Mouse (Mus musculus) limb, embryonic 14.5 days (tissue): ENCODE measurements around the gene Smim23. TPM values are rescaled to one million over a fixed set of nuclear protein-coding genes. Genes with fewer than 3 reads are reported as not detected.

Experiments used
- ATAC-seq: fragments of 200-750 bp; cut with Nextera tagmentation; 2 replicates; pipeline ENCODE4 v1.8.0; 2017; ENCODE audit warnings: low read depth, moderate number of reproducible peaks, moderate TSS enrichment; ENCODE audit not compliant: low FRiP score
- DNase-seq: peaks from one replicate; pipeline ENCODE4 v3.0.0-alpha.2; 2015; ENCODE audit warnings: low spot score
- H3K27ac ChIP-seq: fragments of 300-500 bp; sonication (generic); replicated peaks from 2 replicates; pipeline ENCODE4 v1.5.1; 2014; ENCODE audit warnings: low read depth, mild to moderate bottlenecking, low read length, moderate library complexity, mixed read lengths
- H3K27me3 ChIP-seq: fragments of 300-500 bp; sonication (generic); 2 replicates; pipeline ENCODE4 v1.6.1; 2014; ENCODE audit warnings: low read length, mixed read lengths; ENCODE audit not compliant: control insufficient read depth, insufficient read depth
- H3K36me3 ChIP-seq: fragments of 300-500 bp; sonication (generic); 2 replicates; pipeline ENCODE4 v1.6.1; 2014; ENCODE audit warnings: mild to moderate bottlenecking, low read length, moderate library complexity, mixed read lengths; ENCODE audit not compliant: control insufficient read depth, insufficient read depth
- H3K4me1 ChIP-seq: fragments of 300-500 bp; sonication (generic); 2 replicates; pipeline ENCODE4 v1.6.1; 2014; ENCODE audit warnings: antibody characterized with exemption, low read length, mixed read lengths; ENCODE audit not compliant: control insufficient read depth, insufficient read depth
- H3K4me2 ChIP-seq: fragments of 300-500 bp; sonication (generic); replicated peaks from 2 replicates; pipeline ENCODE4 v1.6.1; 2014; ENCODE audit warnings: low read depth, mild to moderate bottlenecking, low read length, moderate library complexity; ENCODE audit not compliant: severe bottlenecking
- H3K4me3 ChIP-seq: fragments of 300-500 bp; sonication (generic); replicated peaks from 2 replicates; pipeline ENCODE4 v1.5.1; 2014; ENCODE audit warnings: low read length
- H3K9ac ChIP-seq: fragments of 300-500 bp; sonication (generic); 2 replicates; pipeline ENCODE4 v1.6.1; 2014; ENCODE audit warnings: mild to moderate bottlenecking, low read depth, low read length, moderate library complexity; ENCODE audit not compliant: severe bottlenecking
- H3K9me3 ChIP-seq: fragments of 300-500 bp; sonication (generic); 2 replicates; pipeline ENCODE4 v1.6.1; 2016; ENCODE audit warnings: low read length; ENCODE audit not compliant: control insufficient read depth
- POLR2A ChIP-seq: fragments of 200-500 bp; IDR thresholded peaks from 2 replicates; pipeline ENCODE4 v1.8.0; 2012; ENCODE audit warnings: inconsistent platforms, mild to moderate bottlenecking, moderate library complexity, borderline replicate concordance; ENCODE audit not compliant: insufficient read depth, insufficient read length; ENCODE audit errors: extremely low read depth
- WGBS: fragments of 180-500 bp; shearing (Covaris S2); extraction: QIAGEN DNeasy Blood & Tissue Kit; methylation state at CpG from one replicate; pipeline ENCODE4 v1.1.7; 2014; 5-methylcytosine and 5-hydroxymethylcytosine counted together
- polyA plus RNA-seq, 2 experiments: library from polyadenylated mRNA; depleted of rRNA in 1 of 2; stranded (reverse) in 1 of 2; unstranded in 1 of 2; fragments of >200 nt; fragmentation: Nextera tagmentation in 1 of 2; extraction: Ambion mirVana in 1 of 2; gene quantifications; 2 replicates each; pipeline versions ENCODE4 v1.2.1 to v1.2.3; 2012 to 2014

The Smim23 gene
- polyA plus RNA-seq, 2 experiments: not detected

GRCm38 (mm10) chr11:32781633-32782404 lies 42.6 kb downstream of the Smim23 start:
- Histone ChIP-seq H3K4me3 (no peak overlapping the region), H3K36me3 (no peaks in the 10 kb centered on the region), H3K4me2 (no peak overlapping the region), H3K27ac (no peak overlapping the region), H3K27me3 (no peaks in the 10 kb centered on the region), H3K9ac (no peak overlapping the region), H3K4me1 (peaks cover 20% of the 10 kb centered on the region), H3K9me3 (no peaks in the 10 kb centered on the region)
- no peak for TF ChIP-seq POLR2A
- ATAC-seq (no peak), DNase-seq (no peak)
- 55% methylated on average over 2 of the region's 2 CpGs for WGBS

- H3K36me3 ChIP-seq: no peaks in the 10 kb centered on the region
- no peak overlapping the region for H3K4me3 ChIP-seq
- no peak overlapping the region for H3K9ac ChIP-seq
- H3K4me2 ChIP-seq: no peak overlapping the region
- H3K9me3 ChIP-seq: no peaks in the 10 kb centered on the region
- ATAC-seq (peak; percentile 30), DNase-seq (no peak)
- H3K27ac ChIP-seq: no peak overlapping the region
- no peaks in the 10 kb centered on the region for H3K27me3 ChIP-seq
- peaks cover 20% of the 10 kb centered on the region for H3K4me1 ChIP-seq
- TF ChIP-seq POLR2A: no peak
- 40% methylated on average over 11 of the region's 11 CpGs for WGBS
Observed at GRCm38 (mm10) chr11:32780747-32781536, 43.5 kb downstream of the Smim23 start.

GRCm38 (mm10) chr11:32768642-32769343 lies 55.6 kb downstream of the Smim23 start:
- Histone ChIP-seq H3K9me3 (no peaks in the 10 kb centered on the region), H3K27ac (0 out of 2 replicates have a peak overlapping the region, but pooled peaks have one; percentile 38), H3K4me1 (peaks cover 19% of the 10 kb centered on the region), H3K36me3 (no peaks in the 10 kb centered on the region), H3K9ac (no peak overlapping the region), H3K4me2 (no peak overlapping the region), H3K27me3 (no peaks in the 10 kb centered on the region), H3K4me3 (no peak overlapping the region)
- no peak for ATAC-seq
- no peak for DNase-seq
- no peak for TF ChIP-seq POLR2A
- 68% methylated on average over 12 of the region's 12 CpGs for WGBS

Other genes starting within 250 kb of the Smim23 start
- gene Fbxw11, start 181.9 kb downstream of the Smim23 start, polyA plus RNA-seq (2012; rRNA removed): 56.1 and 75.6 TPM in 2 replicates
- gene Fbxw11, start 181.9 kb downstream of the Smim23 start, polyA plus RNA-seq (2014; fragmentation: Nextera tagmentation; extraction: Ambion mirVana): 63.2 and 68.6 TPM in 2 replicates